Mouse (Mus musculus): ENCODE data around the gene A530084C06Rik.

- no peak for TF ChIP-seq CTCF (IDR thresholded peaks at IDR 0.05; ENCODE audit: borderline replicate concordance, insufficient read depth, low read length)
- TF ChIP-seq POLR2A (IDR thresholded peaks at IDR 0.05; ENCODE audit: low read depth, low read length): no peak
These were observed 43.9 kb downstream of the A530084C06Rik start for GRCm38 (mm10) chr13:31515261-31515660.
